Mouse (Mus musculus): ENCODE results near the gene Ptprr.

Ptprr gene

DNA sequence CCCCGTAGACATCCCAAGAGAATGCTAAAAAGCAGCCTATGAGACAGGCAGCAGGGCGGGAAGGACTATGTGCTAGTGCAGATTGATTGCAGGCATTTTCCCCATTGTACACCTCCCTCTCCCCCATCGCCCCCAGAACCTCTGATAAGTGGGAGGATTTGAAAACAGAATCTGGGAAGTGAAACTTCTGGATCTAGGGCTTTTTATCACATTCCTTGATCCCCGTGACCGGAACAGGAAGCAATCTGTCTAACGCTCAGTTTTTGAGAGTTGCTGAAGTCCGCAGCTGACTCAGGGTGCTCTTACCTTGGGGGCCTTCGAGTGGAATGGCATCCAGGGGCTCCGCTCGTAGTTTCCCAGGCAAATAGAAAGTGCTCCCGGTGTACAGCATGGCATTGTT lies 246.5 kb downstream of the Ptprr start:
- no peak for DNase-seq (ENCODE audit: extremely low read depth, low read depth)

- no peak for DNase-seq (ENCODE audit: extremely low read depth, low read depth)
Measured at GRCm38 (mm10) chr10:116266561-116267433, 248.8 kb downstream of the Ptprr start.

GRCm38 (mm10) chr10:116267434-116267822 lies 249.4 kb downstream of the Ptprr start:
- DNase-seq (ENCODE audit: extremely low read depth, low read depth) = no peak

- DNase-seq (ENCODE audit: extremely low read depth, low read depth) = no peak
Measured at GRCm38 (mm10) chr10:116268343-116268742, 250.3 kb downstream of the Ptprr start.

DNA sequence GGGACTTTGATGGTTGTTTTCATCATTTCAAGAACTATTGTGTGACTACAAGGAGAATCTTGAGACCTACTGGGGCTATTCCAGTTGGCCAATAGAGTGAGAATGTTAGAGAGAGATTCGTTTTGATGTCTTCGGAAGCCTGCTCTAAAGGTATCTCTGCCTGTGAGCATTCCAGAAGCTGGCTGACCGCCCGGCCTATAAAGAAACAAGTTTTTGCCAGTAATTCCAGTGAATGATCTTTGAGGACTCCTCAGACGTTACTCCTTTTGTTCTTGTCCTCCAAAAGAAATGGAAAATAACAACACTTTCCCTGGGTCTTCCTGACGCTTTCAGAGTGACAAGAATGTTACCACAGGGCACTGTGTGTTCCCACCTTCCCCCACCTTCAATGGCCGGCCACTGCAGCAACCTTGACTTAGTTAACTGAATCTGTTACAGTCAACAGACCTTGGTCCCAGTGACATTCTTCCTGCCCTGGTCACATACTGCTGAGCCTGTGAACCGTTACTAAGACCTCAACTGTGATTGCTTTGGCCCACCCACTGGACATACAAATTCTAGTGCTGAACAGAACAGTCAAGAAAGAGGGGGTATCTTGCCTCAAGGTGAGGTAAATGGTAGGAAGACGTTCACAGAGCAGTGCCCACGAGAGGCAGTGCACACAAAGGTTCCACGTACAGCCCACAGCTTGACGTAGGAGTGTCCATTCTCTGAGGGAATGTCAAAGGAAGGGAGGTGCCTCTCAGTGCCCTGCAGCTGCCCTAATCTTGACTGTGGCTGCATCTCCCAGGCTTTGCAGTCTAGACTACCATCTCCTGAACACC lies 252.8 kb downstream of the Ptprr start:
- DNase-seq (ENCODE audit: extremely low read depth, low read depth) = no peak

DNA sequence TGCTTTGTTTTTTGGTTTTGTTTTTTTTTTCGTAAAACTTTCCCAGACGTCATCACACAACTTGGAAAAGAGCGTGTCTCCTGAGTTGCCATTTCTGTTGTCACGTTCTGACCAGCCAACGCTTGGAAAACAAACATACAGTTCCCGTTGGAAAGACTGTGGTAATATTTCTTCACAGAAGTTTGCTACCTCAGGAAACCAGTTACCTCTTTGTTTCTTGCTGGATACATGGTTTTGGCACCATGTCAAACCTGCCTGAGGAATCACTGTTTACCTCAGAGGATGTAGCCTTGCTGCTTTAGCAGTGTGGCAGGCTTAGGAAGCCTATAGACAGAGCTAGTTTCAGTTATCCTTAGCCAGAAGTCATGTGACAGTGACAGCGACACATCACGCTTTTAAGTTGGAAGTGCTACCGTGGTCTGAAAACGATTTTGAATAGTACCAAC lies 253.5 kb downstream of the Ptprr start:
- DNase-seq (ENCODE audit: extremely low read depth, low read depth) = no peak

GRCm38 (mm10) chr10:116272156-116272555 lies 254.1 kb downstream of the Ptprr start:
- no peak for DNase-seq (ENCODE audit: extremely low read depth, low read depth)

- DNase-seq (ENCODE audit: extremely low read depth, low read depth) = no peak
Measured at GRCm38 (mm10) chr10:116275280-116275679, 257.3 kb downstream of the Ptprr start, which contains the start of gene Ptprb. Ptprb (plus strand) TSS chr10:116275523.

DNA sequence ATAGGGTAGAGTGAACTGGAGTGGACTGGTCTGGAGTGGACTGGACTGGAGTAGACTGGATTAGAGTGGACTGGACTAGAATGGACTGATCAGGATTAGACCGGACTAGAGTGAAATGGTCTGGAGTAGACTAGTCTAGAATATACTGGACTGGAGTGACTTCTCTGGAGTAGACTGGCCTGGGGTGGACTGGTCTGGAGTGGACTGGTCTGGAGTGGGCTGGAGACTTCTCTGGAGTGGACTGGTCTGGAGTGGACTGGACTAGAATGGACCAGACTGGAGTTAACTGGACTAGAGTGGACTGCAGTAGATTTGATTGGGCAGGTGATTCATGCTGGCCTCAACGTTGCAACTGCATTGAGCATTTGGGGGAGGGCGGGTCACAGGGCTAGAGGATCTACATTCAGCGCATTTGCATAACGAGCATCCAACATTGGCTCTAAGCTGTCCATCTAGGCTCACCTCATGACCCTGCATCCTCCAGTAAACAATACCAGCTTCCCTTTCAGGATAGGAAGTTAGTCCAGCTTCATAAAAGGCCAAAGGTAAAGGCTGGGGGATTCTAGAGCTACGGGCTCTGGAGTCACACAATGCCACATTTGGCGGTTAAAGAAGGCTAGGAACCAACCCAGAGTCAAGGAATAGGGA lies 268.8 kb downstream of the Ptprr start:
- DNase-seq (ENCODE audit: extremely low read depth, low read depth) = no peak

- DNase-seq (ENCODE audit: extremely low read depth, low read depth) = no peak
Measured at GRCm38 (mm10) chr10:116288130-116288529, 270.1 kb downstream of the Ptprr start.

DNA sequence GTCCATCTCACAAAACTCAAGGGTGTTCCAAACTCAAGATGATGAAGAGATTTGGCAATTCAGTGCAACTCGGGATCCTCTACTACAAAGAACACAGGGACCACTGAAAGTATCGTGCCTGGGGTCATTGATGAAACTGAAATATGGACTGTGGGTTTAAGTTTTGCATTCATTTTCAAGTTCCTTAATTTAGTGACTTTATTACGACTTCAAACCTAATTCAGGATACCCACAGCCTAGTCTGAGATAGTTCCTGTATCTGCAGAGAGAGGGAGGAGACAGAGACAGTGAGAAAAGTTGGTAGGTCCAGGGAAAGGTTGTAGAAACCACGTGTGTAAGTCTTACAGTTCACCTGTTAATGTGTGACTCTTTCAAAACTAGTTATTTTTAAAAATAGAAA lies 272.5 kb downstream of the Ptprr start:
- DNase-seq (ENCODE audit: extremely low read depth, low read depth) = no peak

DNA sequence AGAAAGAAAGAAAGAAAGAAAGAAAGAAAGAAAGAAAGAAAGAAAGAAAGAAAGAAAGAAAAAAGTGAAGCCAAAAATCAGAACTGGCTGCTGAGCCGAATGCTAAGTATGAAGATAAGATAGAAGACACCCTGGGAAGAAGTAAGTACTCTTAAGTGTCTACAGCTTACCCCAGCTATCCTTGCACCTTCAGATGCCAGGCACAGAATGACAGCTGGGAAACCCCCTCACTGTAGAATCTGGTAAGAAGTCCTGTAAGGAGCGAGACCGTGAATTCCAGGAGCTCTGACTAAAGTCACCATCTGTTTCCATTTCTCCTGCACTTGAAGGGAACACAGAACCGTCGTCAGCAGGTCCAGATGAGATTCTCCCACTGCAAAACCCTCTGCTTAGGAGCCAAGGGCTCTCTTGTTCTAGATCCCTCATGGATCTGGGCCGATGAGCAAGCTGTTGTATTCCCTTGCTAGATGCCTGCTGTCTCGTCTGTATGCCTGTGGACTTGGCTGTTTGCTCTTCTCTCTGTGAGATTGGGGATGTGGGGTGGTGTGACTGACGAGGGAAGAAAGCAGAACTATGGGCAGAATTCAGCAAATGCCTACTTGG lies 273.2 kb downstream of the Ptprr start:
- DNase-seq (ENCODE audit: extremely low read depth, low read depth) = no peak

- DNase-seq (ENCODE audit: extremely low read depth, low read depth) = no peak
Measured at GRCm38 (mm10) chr10:116296439-116296838, 278.4 kb downstream of the Ptprr start.

DNA sequence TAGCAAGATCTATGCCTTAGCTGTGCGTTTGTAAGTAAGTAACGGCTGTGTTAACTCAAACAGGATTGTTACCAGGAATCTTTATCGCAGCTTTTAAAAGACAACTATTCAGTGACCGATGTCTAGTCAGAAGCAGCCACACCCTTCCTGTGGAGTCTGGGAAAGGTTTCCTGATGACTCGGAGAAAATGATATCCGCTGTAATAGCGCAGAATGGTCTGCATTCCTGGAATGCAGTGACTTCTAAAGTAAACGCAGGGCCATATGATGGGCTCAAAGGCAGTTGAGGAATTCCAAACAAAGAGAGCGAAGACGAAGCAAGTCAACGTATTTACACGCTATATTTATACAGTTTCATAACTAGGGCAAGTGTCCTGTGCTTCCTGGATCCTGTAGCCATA lies 279.8 kb downstream of the Ptprr start:
- DNase-seq (ENCODE audit: extremely low read depth, low read depth) = no peak

DNA sequence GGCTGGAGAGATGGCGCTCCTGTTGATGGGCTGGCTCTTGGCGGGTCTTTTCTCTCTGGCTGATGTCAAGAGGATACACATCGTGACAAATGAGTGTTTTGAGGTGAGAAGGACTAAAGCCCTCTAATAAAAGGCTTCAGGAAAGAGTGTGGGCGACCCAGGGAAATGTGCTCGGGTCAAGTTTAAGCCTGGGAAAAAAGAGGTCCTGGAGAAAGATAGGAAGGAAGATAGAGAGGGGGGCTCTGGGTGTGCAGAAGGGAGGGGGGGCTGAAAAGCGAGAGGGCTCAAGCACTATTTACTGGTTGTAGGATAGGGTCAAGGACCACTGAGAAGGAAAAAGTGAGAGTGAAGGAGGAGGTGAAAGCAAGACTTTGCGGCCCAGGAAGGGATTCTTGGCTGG lies 282.8 kb downstream of the Ptprr start:
- DNase-seq (ENCODE audit: extremely low read depth, low read depth) = no peak

DNA sequence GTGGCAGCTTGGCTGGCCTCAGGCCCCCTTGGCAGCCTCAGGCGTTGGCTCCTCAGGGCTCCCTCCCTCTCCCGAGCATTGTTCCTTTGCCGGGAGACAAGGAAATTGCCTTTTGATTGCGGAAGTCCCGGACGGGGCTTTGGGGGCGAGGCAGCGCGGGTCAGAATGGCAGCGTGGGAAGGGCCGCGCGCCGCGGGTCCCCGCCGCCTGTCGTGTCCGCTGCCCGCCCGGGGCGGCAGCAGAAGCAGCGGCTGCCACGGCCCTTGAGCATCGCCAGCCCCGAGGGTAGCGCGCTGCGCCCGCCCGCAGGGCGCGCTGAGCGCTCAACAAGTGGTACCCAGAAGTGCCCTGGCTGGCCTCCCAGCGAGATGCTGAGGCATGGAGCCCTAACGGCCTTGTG lies 283.2 kb downstream of the Ptprr start:
- DNase-seq (ENCODE audit: extremely low read depth, low read depth) = no peak

- DNase-seq (ENCODE audit: extremely low read depth, low read depth) = no peak
Measured at GRCm38 (mm10) chr10:116304355-116304754, 286.3 kb downstream of the Ptprr start.

DNA sequence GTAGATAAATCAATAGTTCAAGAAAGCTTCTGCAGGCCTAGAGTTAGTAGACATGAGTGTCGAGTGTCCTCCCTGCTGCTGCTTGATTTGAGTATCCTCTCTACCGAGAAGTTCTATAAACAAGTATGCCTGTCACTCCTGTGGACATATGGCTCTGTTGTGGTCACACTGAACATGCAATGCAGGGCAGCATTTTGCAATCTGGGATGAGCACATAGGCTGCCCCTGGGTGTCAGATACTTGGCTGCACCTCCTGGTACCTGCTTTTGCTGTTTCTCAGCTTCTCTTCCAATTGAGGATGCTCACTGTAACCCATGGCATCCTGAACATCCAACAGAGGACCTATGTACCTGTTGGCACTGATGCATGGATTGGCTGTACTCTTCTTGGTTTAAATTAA lies 291.4 kb downstream of the Ptprr start:
- DNase-seq (ENCODE audit: extremely low read depth, low read depth) = no peak

DNA sequence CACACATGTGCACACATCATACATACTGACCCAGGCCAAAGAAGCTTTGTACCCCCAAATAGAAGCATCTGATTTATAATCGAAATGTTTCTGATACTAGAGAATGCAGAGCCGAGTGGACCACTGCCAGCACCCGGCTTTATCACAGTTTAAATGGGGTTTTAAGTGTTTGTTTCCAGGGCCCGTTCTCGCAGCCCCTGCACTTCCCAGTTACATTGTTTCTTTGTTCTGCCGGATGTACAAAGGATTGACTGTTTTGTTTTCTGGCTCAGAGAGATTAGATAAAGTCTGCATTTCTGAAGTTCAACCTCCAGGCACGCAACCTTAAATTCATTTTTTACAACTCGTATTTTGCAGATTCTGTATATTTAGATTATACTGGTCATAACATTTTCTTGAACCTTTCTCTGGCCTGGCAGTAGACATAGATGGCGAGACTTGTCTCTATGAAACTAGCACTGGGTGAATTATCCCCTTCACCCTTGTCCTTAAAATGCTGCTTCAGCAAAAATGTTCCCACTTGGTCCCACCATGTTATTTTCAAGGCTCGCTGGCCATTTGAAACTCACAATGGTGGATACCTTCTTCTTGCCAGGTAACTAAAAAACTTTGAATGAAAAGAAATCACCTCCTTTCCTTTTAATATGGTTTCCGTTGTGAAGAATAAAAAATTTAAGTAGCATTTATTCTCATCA lies 292.6 kb downstream of the Ptprr start:
- DNase-seq (ENCODE audit: extremely low read depth, low read depth) = no peak

DNA sequence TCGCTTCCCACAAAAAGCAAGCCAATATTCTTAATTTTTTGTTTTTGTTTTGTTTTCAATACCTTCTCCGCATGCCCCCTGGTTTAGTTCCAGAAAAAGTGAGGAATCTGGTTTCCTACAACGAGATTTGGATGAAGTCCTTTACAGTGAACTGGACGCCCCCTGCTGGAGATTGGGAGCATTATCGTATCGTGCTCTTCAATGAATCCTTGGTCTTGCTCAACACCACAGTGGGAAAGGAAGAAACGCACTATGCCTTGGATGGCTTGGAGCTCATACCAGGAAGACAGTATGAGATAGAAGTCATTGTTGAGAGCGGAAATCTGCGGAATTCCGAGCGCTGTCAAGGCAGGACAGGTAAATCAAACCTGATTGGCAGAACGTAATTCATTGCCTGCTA lies 301.2 kb downstream of the Ptprr start:
- DNase-seq (ENCODE audit: extremely low read depth, low read depth) = peak; percentile 36
